Mouse (Mus musculus): ENCODE measurements around the gene Spsb3. TPM values are rescaled to one million over a fixed set of nuclear protein-coding genes. Genes with fewer than 3 reads are reported as not detected.

Spsb3 gene
- polyA plus RNA-seq, 1 experiment, result 76.4 TPM

GRCm38 (mm10) chr17:24884391-24884790 is 2.1 kb upstream of the Spsb3 start:
- TF ChIP-seq POLR2A (IDR thresholded peaks at IDR 0.05; ENCODE audit: borderline replicate concordance, extremely low read depth, low read depth, low read length), result no peak
- no peak for TF ChIP-seq CTCF (IDR thresholded peaks at IDR 0.05; ENCODE audit: insufficient read depth, low read length)
- DNase-seq, result no peak
- 80% methylated on average over 6 of the region's 6 CpGs for WGBS
- Histone ChIP-seq H3K4me1 (ENCODE audit: control insufficient read depth, insufficient read depth, low read length) (peaks cover 9% of the 10 kb centered on the region; the same call in 1 of the 2 replicates), H3K4me3 (replicated peaks; ENCODE audit: extremely low read depth, low read depth, low read length) (no peak overlapping the region)

- H3K4me1 ChIP-seq (ENCODE audit: control insufficient read depth, insufficient read depth, low read length), result peaks cover 9% of the 10 kb centered on the region; the same call in 1 of the 2 replicates
- WGBS, result 20% methylated on average over 22 of the region's 22 CpGs
Observed at GRCm38 (mm10) chr17:24885356-24886133, 898 bp upstream of the Spsb3 start.

DNA sequence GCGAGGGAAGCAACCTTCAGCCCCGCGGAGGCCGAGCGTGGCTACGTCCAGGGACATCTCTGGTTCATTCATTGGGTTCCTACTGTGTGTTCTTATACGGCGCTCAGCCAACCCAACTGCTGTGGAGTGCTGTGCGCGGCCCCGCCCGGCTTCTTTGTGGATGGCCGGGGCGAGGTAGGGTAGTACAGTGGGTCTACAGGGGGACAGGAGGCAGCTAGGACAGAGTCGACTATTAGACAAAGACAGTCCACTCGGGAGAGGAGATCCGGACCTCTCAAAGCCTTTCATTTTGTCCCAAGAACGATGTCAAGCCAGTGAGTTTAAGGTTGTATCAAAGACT is 459 bp downstream of the Spsb3 start:
- DNase-seq, result no peak
- Histone ChIP-seq H3K4me1 (ENCODE audit: control insufficient read depth, insufficient read depth, low read length) (peaks cover 9% of the 10 kb centered on the region; the same call in 1 of the 2 replicates), H3K4me3 (replicated peaks; ENCODE audit: extremely low read depth, low read depth, low read length) (peak overlapping the region; percentile 63)
- TF ChIP-seq CTCF (IDR thresholded peaks at IDR 0.05; ENCODE audit: insufficient read depth, low read length), result no peak
- TF ChIP-seq POLR2A (IDR thresholded peaks at IDR 0.05; ENCODE audit: borderline replicate concordance, extremely low read depth, low read depth, low read length), result no peak
- 1% methylated on average over 18 of the region's 18 CpGs for WGBS

More at GRCm38 (mm10) chr17:24885356-24886133, 898 bp upstream of the Spsb3 start:
- peak overlapping the region; percentile 99 for H3K4me3 ChIP-seq (replicated peaks; ENCODE audit: extremely low read depth, low read depth, low read length)
- TF ChIP-seq POLR2A (IDR thresholded peaks at IDR 0.05; ENCODE audit: borderline replicate concordance, extremely low read depth, low read depth, low read length), result no peak
- no peak for TF ChIP-seq CTCF (IDR thresholded peaks at IDR 0.05; ENCODE audit: insufficient read depth, low read length)
- no peak for DNase-seq

- WGBS, result 56% methylated on average over 18 of the region's 18 CpGs
- Histone ChIP-seq H3K4me1 (ENCODE audit: control insufficient read depth, insufficient read depth, low read length) (peaks cover 9% of the 10 kb centered on the region; the same call in 1 of the 2 replicates), H3K4me3 (replicated peaks; ENCODE audit: extremely low read depth, low read depth, low read length) (peak overlapping the region; percentile 63)
- no peak for DNase-seq
- TF ChIP-seq CTCF (IDR thresholded peaks at IDR 0.05; ENCODE audit: insufficient read depth, low read length), result no peak
- TF ChIP-seq POLR2A (IDR thresholded peaks at IDR 0.05; ENCODE audit: borderline replicate concordance, extremely low read depth, low read depth, low read length), result peak; percentile 13; the same call in 1 of the 2 replicates
Observed at GRCm38 (mm10) chr17:24887291-24888080, 1.0 kb downstream of the Spsb3 start.

DNA sequence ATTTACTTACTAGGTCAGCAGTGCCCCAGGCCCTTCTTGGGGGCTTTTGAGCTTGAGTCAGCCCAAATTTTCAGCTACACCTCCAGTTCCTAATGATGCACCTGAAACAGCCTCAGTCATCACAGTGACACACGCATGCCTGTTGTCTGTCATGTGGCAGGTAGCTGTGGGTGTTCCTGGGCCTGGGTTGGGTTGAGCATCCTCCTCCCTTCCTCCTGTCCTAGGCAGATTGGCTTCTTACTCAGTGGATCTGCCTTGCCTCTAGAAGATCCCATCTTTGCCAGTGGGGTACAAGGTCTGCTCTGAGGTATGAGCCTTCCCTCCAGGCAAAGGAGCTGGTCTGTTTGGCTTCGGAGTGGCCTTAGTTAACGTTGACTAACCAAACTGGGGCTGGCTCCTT is 2.4 kb downstream of the Spsb3 start:
- DNase-seq, result no peak
- Histone ChIP-seq H3K4me1 (ENCODE audit: control insufficient read depth, insufficient read depth, low read length) (peaks cover 9% of the 10 kb centered on the region; the same call in 1 of the 2 replicates), H3K4me3 (replicated peaks; ENCODE audit: extremely low read depth, low read depth, low read length) (no peak overlapping the region)
- TF ChIP-seq CTCF (IDR thresholded peaks at IDR 0.05; ENCODE audit: insufficient read depth, low read length) (no peak), POLR2A (IDR thresholded peaks at IDR 0.05; ENCODE audit: borderline replicate concordance, extremely low read depth, low read depth, low read length) (peak; percentile 38; the same call in 1 of the 2 replicates)
- WGBS, result 83% methylated on average over 3 of the region's 3 CpGs

- TF ChIP-seq CTCF (IDR thresholded peaks at IDR 0.05; ENCODE audit: insufficient read depth, low read length), result no peak
- TF ChIP-seq POLR2A (IDR thresholded peaks at IDR 0.05; ENCODE audit: borderline replicate concordance, extremely low read depth, low read depth, low read length), result peak; percentile 40; the same call in 1 of the 2 replicates
- DNase-seq, result no peak
- 83% methylated on average over 19 of the region's 19 CpGs for WGBS
- peaks cover 14% of the 10 kb centered on the region for H3K4me1 ChIP-seq (ENCODE audit: control insufficient read depth, insufficient read depth, low read length)
- no peak overlapping the region for H3K4me3 ChIP-seq (replicated peaks; ENCODE audit: extremely low read depth, low read depth, low read length)
Observed at GRCm38 (mm10) chr17:24890151-24891092, 4.0 kb downstream of the Spsb3 start.

DNA sequence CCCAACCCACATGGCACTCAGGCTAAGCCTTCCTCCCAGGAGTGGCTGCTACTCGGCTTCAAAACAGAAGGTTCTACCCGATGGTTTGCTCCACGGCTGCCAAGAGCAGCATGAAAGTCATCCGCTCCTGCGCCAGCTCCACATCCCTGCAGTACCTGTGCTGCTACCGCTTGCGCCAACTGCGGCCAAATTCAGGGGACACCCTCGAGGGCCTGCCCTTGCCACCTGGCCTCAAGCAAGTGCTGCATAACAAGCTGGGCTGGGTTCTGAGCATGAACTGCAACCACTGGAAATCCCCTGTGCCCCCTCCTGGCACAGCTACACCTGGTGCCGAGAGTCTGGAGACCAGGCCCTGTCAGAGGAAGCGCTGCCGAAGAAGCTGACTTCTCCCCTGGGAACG is 4.9 kb downstream of the Spsb3 start:
- DNase-seq, result no peak
- TF ChIP-seq CTCF (IDR thresholded peaks at IDR 0.05; ENCODE audit: insufficient read depth, low read length) (no peak), POLR2A (IDR thresholded peaks at IDR 0.05; ENCODE audit: borderline replicate concordance, extremely low read depth, low read depth, low read length) (no peak)
- H3K4me1 ChIP-seq (ENCODE audit: control insufficient read depth, insufficient read depth, low read length), result peaks cover 15% of the 10 kb centered on the region
- no peak overlapping the region for H3K4me3 ChIP-seq (replicated peaks; ENCODE audit: extremely low read depth, low read depth, low read length)
- 79% methylated on average over 13 of the region's 13 CpGs for WGBS

DNA sequence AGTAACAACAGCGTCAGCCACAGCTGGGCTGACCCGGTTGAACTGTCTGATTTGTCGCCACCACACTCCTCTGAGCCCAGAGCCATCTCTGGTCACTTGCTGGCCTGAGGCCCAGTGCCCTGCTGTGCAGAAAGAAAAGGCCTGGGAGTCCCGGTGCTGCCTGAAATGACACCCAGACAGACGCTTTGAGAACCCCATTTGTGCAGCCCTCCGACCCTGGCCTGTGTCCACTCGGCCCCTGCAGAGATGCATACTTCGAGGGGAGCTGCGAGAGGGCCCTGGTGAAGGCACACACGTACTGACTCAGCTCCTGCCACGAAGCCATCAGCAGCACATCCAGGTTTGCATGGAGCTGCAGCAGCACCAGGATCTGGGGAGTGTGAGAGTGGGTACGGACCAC is 6.3 kb downstream of the Spsb3 start:
- DNase-seq, result no peak
- TF ChIP-seq CTCF (IDR thresholded peaks at IDR 0.05; ENCODE audit: insufficient read depth, low read length), result no peak
- no peak for TF ChIP-seq POLR2A (IDR thresholded peaks at IDR 0.05; ENCODE audit: borderline replicate concordance, extremely low read depth, low read depth, low read length)
- Histone ChIP-seq H3K4me1 (ENCODE audit: control insufficient read depth, insufficient read depth, low read length) (peaks cover 16% of the 10 kb centered on the region), H3K4me3 (replicated peaks; ENCODE audit: extremely low read depth, low read depth, low read length) (no peak overlapping the region)
- WGBS, result 87% methylated on average over 12 of the region's 12 CpGs

DNA sequence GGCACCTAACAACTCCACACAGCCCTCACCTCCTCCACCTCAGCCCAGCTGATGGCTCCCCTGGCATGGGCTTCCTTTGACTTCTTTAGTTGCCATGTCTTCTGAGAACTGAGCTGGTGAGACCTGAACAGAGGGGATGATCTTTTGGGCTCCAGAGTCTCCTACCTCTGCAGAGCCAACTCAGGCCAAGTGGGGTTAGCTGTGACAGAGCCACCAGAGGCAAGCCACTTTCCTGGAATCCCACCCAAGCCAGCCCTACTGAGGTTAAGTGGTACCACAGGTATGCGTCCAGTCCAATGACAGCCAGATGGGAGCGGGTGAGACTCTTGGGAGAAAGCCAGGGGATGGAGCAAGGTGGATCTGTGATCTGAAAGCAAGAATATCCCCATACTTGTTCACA is 6.8 kb downstream of the Spsb3 start:
- TF ChIP-seq POLR2A (IDR thresholded peaks at IDR 0.05; ENCODE audit: borderline replicate concordance, extremely low read depth, low read depth, low read length), result no peak
- no peak for TF ChIP-seq CTCF (IDR thresholded peaks at IDR 0.05; ENCODE audit: insufficient read depth, low read length)
- 90% methylated on average over 2 of the region's 2 CpGs for WGBS
- peaks cover 16% of the 10 kb centered on the region for H3K4me1 ChIP-seq (ENCODE audit: control insufficient read depth, insufficient read depth, low read length)
- H3K4me3 ChIP-seq (replicated peaks; ENCODE audit: extremely low read depth, low read depth, low read length), result no peak overlapping the region
- no peak for DNase-seq

All from lung, adult 2 months (tissue).